Mouse (Mus musculus) midbrain, embryonic 11.5 days (tissue): ENCODE data around the gene Hyal2. TPM values are rescaled to one million over a fixed set of nuclear protein-coding genes. Genes with fewer than 3 reads are reported as not detected.

ENCODE experiments used
- ATAC-seq: fragments of 200-750 bp; cut with Nextera tagmentation; 2 replicates; pipeline ENCODE4 v1.8.0; 2017; ENCODE audit warnings: moderate TSS enrichment, moderate library complexity; ENCODE audit not compliant: low FRiP score
- DNase-seq: peaks from one replicate; pipeline ENCODE4 v3.0.0; 2015; ENCODE audit warnings: low spot score; ENCODE audit errors: missing footprints
- H3K27ac ChIP-seq: fragments of 300-500 bp; sonication (generic); 2 replicates; pipeline ENCODE4 v1.5.1; 2014; ENCODE audit warnings: low read depth, low read length
- H3K27me3 ChIP-seq: fragments of 300-500 bp; sonication (generic); 2 replicates; pipeline ENCODE4 v1.6.1; 2014; ENCODE audit warnings: mild to moderate bottlenecking, low read length, moderate library complexity, mixed read lengths; ENCODE audit not compliant: control insufficient read depth, insufficient read depth
- H3K36me3 ChIP-seq: fragments of 300-500 bp; sonication (generic); 2 replicates; pipeline ENCODE4 v1.6.1; 2014; ENCODE audit warnings: mild to moderate bottlenecking, low read length, moderate library complexity, mixed read lengths; ENCODE audit not compliant: control insufficient read depth, insufficient read depth
- H3K4me1 ChIP-seq: fragments of 300-500 bp; sonication (generic); 2 replicates; pipeline ENCODE4 v1.6.1; 2014; ENCODE audit warnings: low read length; ENCODE audit not compliant: control insufficient read depth, insufficient read depth
- H3K4me2 ChIP-seq: fragments of 300-500 bp; sonication (generic); 2 replicates; pipeline ENCODE4 v1.6.1; 2014; ENCODE audit warnings: mild to moderate bottlenecking, moderate library complexity
- H3K4me3 ChIP-seq: fragments of 300-500 bp; sonication (generic); 2 replicates; pipeline ENCODE4 v1.5.1; 2014; ENCODE audit warnings: low read depth, low read length
- H3K9ac ChIP-seq: fragments of 300-500 bp; sonication (generic); 2 replicates; pipeline ENCODE4 v1.6.1; 2014; ENCODE audit warnings: low read length
- H3K9me3 ChIP-seq: fragments of 300-500 bp; sonication (generic); 2 replicates; pipeline ENCODE4 v1.6.1; 2016; ENCODE audit warnings: low read length; ENCODE audit not compliant: control insufficient read depth
- WGBS: fragments of 180-500 bp; shearing (Covaris S2); extraction: QIAGEN DNeasy Blood & Tissue Kit; methylation state at CpG from one replicate; pipeline ENCODE4 v1.1.7; 2014; 5-methylcytosine and 5-hydroxymethylcytosine counted together
- polyA plus RNA-seq: library from polyadenylated mRNA; unstranded; fragments of >200 nt; fragmentation: Nextera tagmentation; extraction: Ambion mirVana; gene quantifications from 2 replicates; pipeline ENCODE4 v1.2.1, GENCODE M21; 2014

Gene Hyal2
- polyA plus RNA-seq, 1 experiment from 2014 or later, result 132 TPM

DNA sequence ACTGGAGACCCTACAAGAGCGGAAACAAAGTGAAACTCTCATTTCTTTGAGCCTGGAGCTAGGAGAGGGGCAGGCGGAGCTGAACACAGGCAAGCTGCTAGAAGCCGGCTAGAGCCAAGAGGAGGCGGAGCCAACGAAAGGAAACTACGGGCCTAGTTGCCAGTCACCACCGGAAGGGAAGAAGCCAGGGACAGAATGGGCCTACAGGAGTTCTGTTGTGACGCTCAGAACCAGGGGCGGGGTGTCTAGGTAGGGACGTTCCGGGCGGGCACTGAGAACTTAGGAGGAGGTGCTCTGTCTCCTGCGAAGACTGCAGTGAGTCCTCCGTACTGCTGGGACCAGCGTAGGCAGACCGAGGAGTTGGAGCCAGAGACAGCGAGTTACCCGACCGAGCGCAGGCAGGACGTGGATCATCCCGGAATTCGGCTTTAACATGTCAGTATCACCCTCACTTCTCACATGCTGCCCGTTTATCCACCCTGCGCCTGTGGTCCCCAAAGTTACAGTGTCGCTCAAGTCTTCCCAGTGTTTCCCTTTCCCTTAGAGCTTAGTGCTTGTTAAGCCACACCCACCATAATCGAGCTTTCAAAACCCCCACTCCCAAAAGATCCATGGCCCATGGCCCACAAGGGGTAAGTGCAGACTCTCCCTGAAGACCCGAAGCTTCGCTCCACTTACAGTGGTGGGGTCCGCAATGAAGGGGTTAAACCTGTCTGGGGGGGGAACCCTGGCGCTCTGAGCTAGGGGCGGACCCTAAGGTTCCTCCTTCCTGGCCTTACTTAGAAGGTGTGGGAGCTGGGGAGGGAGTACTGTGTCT, 13.0 kb downstream of the Hyal2 start, which contains the start of gene Hyal3:
Hyal3 (plus strand) TSS at position 318 of the 817 bp plus-strand sequence.
- Histone ChIP-seq H3K9me3 (no peaks in the 10 kb centered on the region), H3K9ac (peak within 1 kb of the TSS; percentile 79), H3K27me3 (no peaks in the 10 kb centered on the region), H3K4me3 (peak within 1 kb of the TSS; percentile 57), H3K4me1 (peaks cover 24% of the 10 kb centered on the region), H3K36me3 (no peaks in the 10 kb centered on the region), H3K4me2 (peak within 1 kb of the TSS; percentile 70), H3K27ac (peak within 1 kb of the TSS; percentile 37; the same call in 1 of the 2 replicates)
- DNase-seq, result peak; percentile 94
- peak; percentile 66 for ATAC-seq
- 1% methylated on average over 32 of the region's 32 CpGs for WGBS

GRCm38 (mm10) chr9:107581584-107581983, 13.8 kb downstream of the Hyal2 start:
- no peaks in the 10 kb centered on the region for H3K36me3 ChIP-seq
- ATAC-seq, result no peak
- H3K4me3 ChIP-seq, result peak overlapping the region; percentile 57; the same call in 1 of the 2 replicates
- DNase-seq, result no peak
- peaks cover 20% of the 10 kb centered on the region for H3K4me1 ChIP-seq
- H3K27ac ChIP-seq, result no peak overlapping the region
- 80% methylated on average over 4 of the region's 4 CpGs for WGBS
- no peak overlapping the region; the same call in 1 of the 2 replicates for H3K9ac ChIP-seq
- H3K4me2 ChIP-seq, result peak overlapping the region; percentile 70; the same call in 1 of the 2 replicates
- no peaks in the 10 kb centered on the region for H3K9me3 ChIP-seq
- H3K27me3 ChIP-seq, result no peaks in the 10 kb centered on the region

GRCm38 (mm10) chr9:107582509-107583062, 14.8 kb downstream of the Hyal2 start:
- no peak overlapping the region for H3K27ac ChIP-seq
- ATAC-seq (no peak), DNase-seq (no peak)
- H3K9me3 ChIP-seq, result no peaks in the 10 kb centered on the region
- H3K4me1 ChIP-seq, result peaks cover 11% of the 10 kb centered on the region
- H3K4me3 ChIP-seq, result no peak overlapping the region
- no peak overlapping the region for H3K4me2 ChIP-seq
- H3K36me3 ChIP-seq, result no peaks in the 10 kb centered on the region
- H3K9ac ChIP-seq, result no peak overlapping the region
- 88% methylated on average over 7 of the region's 7 CpGs for WGBS
- no peaks in the 10 kb centered on the region for H3K27me3 ChIP-seq

DNA sequence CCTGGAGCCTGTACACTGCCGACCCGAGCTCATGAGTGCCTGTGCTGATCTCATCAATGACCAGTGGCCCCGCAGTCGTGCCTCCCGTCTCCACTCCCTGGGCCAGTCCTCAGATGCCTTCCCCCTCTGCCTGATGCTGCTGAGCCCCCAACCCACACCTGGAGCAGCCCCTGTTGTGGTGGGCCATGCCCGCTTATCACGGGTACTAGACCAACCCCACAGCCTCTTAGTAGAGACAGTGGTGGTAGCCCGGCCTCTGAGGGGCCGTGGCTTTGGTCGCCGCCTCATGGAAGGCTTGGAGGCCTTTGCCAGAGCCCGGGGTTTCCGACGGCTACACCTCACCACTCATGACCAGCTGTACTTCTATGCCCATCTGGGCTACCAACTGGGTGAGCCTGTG, 15.4 kb downstream of the Hyal2 start:
- H3K4me1 ChIP-seq, result peaks cover 13% of the 10 kb centered on the region
- H3K9me3 ChIP-seq, result no peaks in the 10 kb centered on the region
- no peak for ATAC-seq
- no peak overlapping the region for H3K9ac ChIP-seq
- H3K36me3 ChIP-seq, result no peaks in the 10 kb centered on the region
- no peak overlapping the region for H3K27ac ChIP-seq
- no peak overlapping the region for H3K4me3 ChIP-seq
- no peak for DNase-seq
- WGBS, result 93% methylated on average over 14 of the region's 14 CpGs
- no peak overlapping the region for H3K4me2 ChIP-seq
- no peaks in the 10 kb centered on the region for H3K27me3 ChIP-seq

DNA sequence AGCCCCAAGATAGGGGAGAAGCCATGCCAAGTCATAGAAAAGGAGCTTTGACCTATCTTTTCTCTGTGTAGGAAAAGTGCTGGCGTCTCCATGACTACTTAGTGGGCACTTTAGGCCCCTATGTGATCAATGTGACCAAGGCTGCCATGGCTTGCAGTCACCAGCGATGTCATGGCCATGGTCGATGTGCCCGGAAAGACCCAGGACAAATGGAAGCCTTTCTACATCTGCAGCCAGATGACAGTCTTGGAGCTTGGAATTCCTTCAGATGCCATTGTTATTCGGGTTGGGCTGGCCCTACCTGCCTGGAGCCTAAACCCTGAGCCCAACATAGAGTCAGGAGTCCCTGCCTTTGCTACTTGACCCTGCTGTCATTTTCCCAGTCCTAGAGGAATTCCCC, 18.8 kb downstream of the Hyal2 start:
- H3K36me3 ChIP-seq, result peaks cover 7% of the 10 kb centered on the region
- H3K27me3 ChIP-seq, result no peaks in the 10 kb centered on the region
- no peak overlapping the region for H3K4me3 ChIP-seq
- ATAC-seq, result no peak
- H3K27ac ChIP-seq, result no peak overlapping the region
- no peaks in the 10 kb centered on the region for H3K9me3 ChIP-seq
- 91% methylated on average over 5 of the region's 5 CpGs for WGBS
- H3K4me1 ChIP-seq, result peaks cover 8% of the 10 kb centered on the region; the same call in 1 of the 2 replicates
- no peak for DNase-seq
- H3K9ac ChIP-seq, result no peak overlapping the region
- H3K4me2 ChIP-seq, result no peak overlapping the region

DNA sequence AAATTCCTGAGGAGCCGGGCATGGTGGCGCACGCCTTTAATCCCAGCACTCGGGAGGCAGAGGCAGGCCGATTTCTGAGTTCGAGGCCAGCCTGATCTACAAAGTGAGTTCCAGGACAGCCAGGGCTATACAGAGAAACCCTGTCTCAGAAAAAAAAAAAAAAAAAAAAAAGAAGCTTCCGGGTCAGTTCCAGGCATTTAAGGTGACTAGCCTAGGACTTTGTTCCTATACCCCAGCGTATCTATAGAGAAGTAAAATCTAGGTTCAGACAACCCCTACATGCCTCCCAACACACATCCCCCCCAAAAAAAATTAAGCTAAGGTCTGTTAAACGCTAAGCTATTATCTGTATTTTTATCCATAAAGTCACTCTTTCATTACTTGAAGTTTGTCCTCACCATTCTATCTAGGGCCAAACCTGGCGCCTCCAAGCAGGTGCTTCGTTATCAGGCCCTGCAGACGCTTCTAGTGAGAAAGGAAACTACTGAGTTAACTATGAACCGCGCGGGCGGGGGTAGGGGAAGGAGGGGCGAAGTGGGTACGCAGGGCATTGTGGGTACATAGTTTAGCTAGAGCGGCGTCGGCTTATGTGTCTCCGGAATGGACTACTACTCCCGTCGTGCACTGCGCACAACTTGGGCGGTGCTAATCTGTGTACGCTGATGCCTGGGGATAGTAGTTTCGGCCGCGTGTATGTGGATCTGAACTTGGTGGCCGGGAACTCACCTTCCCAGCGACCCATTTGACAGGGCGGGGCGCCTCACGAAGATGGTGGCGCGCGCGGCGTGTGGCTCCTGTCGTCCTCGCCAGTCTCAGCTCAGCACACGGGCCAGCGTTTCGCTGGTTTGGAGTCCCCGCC, 19.5 kb downstream of the Hyal2 start, which contains the start of gene Ifrd2:
Ifrd2 (plus strand) TSS at position 669 of the 859 bp plus-strand sequence.
- DNase-seq, result peak; percentile 99
- H3K9ac ChIP-seq, result peak within 1 kb of the TSS; percentile 75
- no peaks in the 10 kb centered on the region for H3K9me3 ChIP-seq
- no peaks in the 10 kb centered on the region for H3K27me3 ChIP-seq
- H3K4me3 ChIP-seq, result peak within 1 kb of the TSS; percentile 72
- ATAC-seq, result peak; percentile 98
- WGBS, result 14% methylated on average over 46 of the region's 46 CpGs
- H3K4me2 ChIP-seq, result peak within 1 kb of the TSS; percentile 63
- H3K4me1 ChIP-seq, result peaks cover 8% of the 10 kb centered on the region; the same call in 1 of the 2 replicates
- peaks cover 9% of the 10 kb centered on the region for H3K36me3 ChIP-seq
- H3K27ac ChIP-seq, result no peak within 1 kb of the TSS; the same call in 1 of the 2 replicates

DNA sequence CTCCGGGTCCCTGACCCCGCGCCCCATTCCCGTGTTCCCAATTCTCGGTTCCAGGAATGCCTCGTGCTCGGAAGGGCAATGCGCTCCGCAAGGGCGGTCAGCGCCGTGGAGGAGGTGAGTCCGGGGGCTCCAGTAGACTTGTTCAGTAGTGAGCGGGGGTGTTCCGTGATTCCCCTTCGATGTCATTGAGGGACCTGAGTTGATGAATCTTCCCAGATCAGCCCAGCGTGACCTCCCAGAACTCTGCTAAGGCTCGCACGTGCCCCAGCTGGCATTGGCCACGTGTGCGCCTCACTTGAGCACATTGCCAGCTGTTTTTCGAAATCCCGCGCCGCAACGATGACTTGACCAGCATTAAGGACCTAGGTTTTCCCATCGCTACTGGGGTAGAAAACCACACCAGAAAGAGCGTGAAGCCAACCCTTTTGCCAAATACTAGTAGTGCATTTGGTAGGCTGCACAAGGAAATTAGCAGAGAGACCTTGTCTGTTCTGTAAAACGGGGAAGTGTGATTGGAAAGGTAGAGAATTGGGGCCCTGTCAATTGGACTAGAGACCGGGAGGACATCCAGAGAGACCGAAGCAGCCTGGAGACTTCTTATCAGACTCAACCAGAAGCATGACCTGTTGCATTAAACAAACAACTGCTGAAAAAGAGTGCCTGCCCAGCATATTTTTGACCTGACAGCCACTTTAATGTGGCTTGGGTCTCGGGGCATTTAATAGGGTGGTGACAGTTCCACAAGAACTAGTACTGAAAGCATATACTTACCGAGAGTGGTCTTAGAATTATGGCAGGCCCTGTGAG, 20.3 kb downstream of the Hyal2 start:
- H3K4me2 ChIP-seq, result peak overlapping the region; percentile 63
- H3K9ac ChIP-seq, result peak overlapping the region; percentile 75
- 6% methylated on average over 33 of the region's 33 CpGs for WGBS
- peaks cover 8% of the 10 kb centered on the region; the same call in 1 of the 2 replicates for H3K4me1 ChIP-seq
- H3K9me3 ChIP-seq, result no peaks in the 10 kb centered on the region
- H3K27ac ChIP-seq, result no peak overlapping the region; the same call in 1 of the 2 replicates
- H3K36me3 ChIP-seq, result peaks cover 9% of the 10 kb centered on the region
- DNase-seq (no peak), ATAC-seq (no peak)
- H3K4me3 ChIP-seq, result peak overlapping the region; percentile 72
- H3K27me3 ChIP-seq, result no peaks in the 10 kb centered on the region

DNA sequence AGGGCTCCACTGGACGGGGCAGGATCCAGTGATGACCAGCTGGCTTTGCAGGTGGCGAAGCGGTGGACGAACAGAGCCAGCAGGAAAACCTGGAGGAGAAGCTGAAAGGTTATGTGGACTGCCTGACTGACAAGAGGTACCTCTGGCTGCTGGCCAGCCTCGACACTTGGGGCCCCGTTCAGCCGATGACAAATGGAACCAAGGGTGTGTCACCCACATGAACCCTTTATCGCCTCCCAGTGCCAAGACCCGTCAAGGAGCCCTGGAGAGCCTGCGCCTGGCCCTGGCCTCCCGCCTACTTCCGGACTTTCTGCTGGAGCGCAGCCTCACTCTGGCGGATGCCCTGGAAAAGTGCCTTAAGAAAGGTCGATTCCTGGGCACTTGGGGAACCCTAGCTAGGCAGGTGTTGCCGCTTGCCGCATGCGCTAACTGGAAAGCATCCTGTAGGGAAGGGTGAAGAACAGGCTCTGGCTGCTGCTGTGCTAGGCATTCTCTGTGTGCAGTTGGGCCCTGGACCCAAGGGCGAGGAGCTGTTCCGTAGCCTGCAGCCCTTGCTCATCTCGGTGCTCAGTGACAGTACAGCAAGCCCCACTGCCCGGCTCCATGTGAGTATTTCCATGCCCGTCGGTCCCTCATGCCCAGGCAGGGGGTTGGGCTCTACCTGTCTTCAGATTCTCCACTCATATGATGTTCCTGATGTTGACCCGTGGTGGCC, 22.5 kb downstream of the Hyal2 start:
- H3K27ac ChIP-seq, result no peak overlapping the region
- H3K4me2 ChIP-seq, result no peak overlapping the region
- H3K36me3 ChIP-seq, result peaks cover 14% of the 10 kb centered on the region
- 94% methylated on average over 25 of the region's 25 CpGs for WGBS
- no peaks in the 10 kb centered on the region for H3K27me3 ChIP-seq
- H3K9ac ChIP-seq, result no peak overlapping the region
- peaks cover 8% of the 10 kb centered on the region; the same call in 1 of the 2 replicates for H3K4me1 ChIP-seq
- no peaks in the 10 kb centered on the region for H3K9me3 ChIP-seq
- no peak for DNase-seq
- no peak overlapping the region for H3K4me3 ChIP-seq
- no peak for ATAC-seq
